Mouse (Mus musculus) granulocyte monocyte progenitor cell, adult 5-6 weeks (primary cell): Measurements from ENCODE around the gene Bpifb9b. TPM values are rescaled to one million over a fixed set of nuclear protein-coding genes. Genes with fewer than 3 reads are reported as not detected.
"Not testable (repeated sequence)": the region's sequence is repeated elsewhere in the genome, so short reads cannot be mapped to it uniquely, and the experiment has no call there.

Experiments
- ATAC-seq: replicated peaks from 2 replicates; pipeline ENCODE4 v1.8.0; 2016; ENCODE audit warnings: mild to moderate bottlenecking, moderate TSS enrichment, inconsistent platforms; ENCODE audit not compliant: poor library complexity, severe bottlenecking
- total RNA-seq, 2 experiments: library from RNA; stranded (forward) in 1 of 2; stranded (reverse) in 1 of 2; fragments of 200-712, 200-1000 nt in 1 of 2; fragments of >200 nt in 1 of 2; fragmentation: Nextera tagmentation in 1 of 2; gene quantifications; 2 replicates each; pipeline ENCODE4 v1.2.3; 2014 to 2017

Bpifb9b gene
- not detected in 2 replicates for total RNA-seq (2014; fragmentation: Nextera tagmentation)
- not detected in 2 replicates for total RNA-seq (2017)

DNA sequence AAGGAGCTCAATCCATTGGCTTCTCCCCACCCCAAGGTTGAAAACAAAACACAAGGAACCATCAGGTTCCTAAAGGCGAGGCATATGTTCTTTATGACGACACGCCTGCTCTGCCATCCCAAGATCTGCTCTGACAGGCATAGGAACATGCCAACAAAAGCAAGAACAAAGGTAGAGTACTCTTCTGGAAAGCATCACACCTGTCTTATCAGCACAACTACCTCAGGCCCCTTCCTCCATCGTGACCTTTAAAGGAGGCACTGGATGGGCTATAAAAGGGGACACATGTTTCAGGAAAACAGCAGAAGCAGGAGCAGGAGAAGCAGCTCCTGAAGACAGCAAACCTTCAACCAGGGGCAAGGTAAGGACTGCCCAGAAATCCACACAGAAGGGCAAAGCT lies at the start of gene Bpifb9b:
TSS of gene Bpifb9b (plus strand) at position 301 of the 400 bp plus-strand sequence.
- ATAC-seq = not testable (repeated sequence)

DNA sequence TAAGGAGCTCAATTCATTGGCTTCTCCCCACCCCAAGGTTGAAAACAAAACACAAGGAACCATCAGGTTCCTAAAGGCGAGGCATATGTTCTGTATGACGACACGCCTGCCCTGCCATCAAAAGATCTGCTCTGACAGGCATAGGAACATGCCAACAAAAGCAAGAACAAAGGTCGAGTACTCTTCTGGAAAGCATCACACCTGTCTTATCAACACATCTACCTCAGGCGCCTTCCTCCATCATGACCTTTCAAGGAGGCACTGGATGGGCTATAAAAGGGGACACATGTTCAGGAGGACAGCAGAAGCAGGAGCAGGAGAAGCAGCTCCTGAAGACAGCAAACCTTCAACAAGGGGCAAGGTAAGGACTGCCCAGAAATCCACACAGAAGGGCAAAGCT lies 49.5 kb upstream of the Bpifb9b start, which contains the start of gene Bpifb9a:
TSS of gene Bpifb9a (plus strand) at position 301 of the 400 bp plus-strand sequence.
- not testable (repeated sequence) for ATAC-seq

DNA sequence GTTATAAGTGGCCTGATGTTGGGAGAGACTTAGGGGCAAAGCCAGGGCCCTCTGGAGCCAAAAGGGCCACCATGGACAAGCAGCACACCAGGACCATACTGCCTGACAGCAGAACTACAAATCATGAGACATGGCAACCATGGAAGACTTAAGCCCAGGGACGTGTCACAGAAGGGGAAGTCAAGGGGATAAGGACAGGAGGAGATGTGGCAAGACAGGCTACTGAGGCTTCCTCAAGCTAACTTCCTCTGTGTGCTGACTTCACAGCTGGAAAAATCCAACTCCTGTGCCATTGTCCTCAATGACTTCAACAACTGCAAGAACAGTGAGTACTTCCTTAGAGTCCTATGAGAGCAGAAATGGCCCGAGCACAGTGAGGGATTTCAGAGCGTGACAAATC lies 42.6 kb upstream of the Bpifb9b start:
- ATAC-seq = peak; percentile 99

GRCm38 (mm10) chr2:154291866-154292265 lies 15.2 kb upstream of the Bpifb9b start:
- ATAC-seq = not testable (repeated sequence)

- no peak; the same call in 1 of the 2 replicates for ATAC-seq
Measured at GRCm38 (mm10) chr2:154292833-154293232, 14.2 kb upstream of the Bpifb9b start.

DNA sequence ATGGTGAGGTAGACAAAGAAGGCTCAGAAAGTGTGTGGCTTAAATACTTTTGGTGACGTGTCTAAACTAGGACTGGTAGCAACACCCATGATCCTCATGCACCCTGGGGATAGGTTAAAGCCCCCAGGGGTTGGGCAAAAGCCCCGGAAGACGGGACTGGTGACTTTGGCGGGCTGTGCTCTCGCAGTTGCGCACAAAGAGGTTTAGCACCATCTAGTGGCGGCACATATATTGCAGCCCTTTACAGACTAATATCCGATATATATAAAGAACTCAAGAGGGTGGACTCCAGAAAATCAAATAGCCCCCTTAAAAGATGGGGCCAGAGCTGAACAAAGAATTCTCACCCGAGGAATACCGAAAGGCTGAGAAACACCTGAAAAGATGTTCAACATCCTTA lies 12.3 kb upstream of the Bpifb9b start:
- peak; percentile 50; the same call in 1 of the 2 replicates for ATAC-seq

GRCm38 (mm10) chr2:154300496-154300895 lies 6.5 kb upstream of the Bpifb9b start:
- peak; percentile 96 for ATAC-seq

- ATAC-seq = no peak
Measured at GRCm38 (mm10) chr2:154301763-154302162, 5.3 kb upstream of the Bpifb9b start.

- ATAC-seq = peak; percentile 83
Measured at GRCm38 (mm10) chr2:154304604-154305003, 2.4 kb upstream of the Bpifb9b start.

GRCm38 (mm10) chr2:154313771-154314170 lies 6.7 kb downstream of the Bpifb9b start:
- ATAC-seq = peak; percentile 99

GRCm38 (mm10) chr2:154326852-154327251 lies 19.8 kb downstream of the Bpifb9b start:
- ATAC-seq = no peak

DNA sequence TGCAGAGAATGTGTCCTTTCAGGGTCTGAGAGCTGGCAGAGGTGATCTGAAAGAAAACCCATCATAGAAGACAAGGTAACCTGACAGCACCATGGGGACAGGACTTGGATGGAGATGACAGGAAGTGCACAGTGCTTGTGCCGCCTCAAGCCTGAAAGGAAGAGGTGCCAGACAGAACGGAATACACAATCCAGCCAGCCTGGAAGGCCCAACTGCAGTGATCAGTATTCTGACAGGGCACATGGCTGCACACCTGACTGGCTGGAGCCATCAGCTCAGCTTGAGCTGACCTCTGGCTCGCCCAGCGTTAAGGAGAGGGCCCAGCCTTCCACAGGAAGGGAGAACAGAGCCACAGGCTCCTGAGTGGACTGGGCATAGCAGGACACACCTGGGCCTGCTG lies 28.5 kb downstream of the Bpifb9b start:
- ATAC-seq = no peak

DNA sequence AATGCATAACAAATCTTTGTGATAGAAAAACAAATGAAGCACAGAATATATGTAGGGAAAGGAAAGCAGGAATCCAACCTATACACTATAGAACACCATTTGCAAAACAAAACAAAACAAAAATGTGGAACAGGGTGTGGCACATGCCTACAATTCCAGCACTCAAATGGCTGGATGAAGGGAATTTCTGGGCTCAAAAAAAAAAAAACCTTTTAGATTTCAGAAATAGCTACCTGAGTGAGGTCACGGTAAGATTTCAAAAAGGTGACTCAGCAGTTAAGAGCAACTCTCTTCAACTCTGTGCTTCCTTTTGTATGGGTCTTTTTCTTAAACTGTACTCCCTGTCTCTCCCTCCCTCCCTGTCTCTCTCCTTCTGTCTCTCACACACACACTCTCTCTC lies 31.1 kb downstream of the Bpifb9b start:
- ATAC-seq = no peak

DNA sequence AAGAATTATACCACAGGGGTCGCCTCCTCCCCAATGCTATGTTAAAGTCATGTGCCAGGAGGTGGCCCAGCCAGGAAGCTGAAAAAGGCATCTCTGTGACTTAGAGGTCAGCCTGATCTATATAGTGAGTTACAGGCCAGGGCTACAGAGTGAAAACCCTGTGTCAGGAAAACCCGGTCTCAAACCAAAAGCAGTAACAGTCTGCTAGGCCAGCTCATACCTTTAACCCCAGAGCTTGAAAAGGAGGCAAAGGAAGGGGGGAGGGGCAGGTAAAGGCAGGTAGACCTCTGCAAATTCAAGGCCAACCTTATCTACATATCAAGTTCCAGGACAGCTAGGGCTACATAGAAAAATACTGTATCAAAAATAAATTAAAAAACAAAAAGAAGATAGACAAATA lies 32.3 kb downstream of the Bpifb9b start:
- no peak for ATAC-seq

GRCm38 (mm10) chr2:154348152-154348551 lies 41.1 kb downstream of the Bpifb9b start:
- ATAC-seq = no peak

GRCm38 (mm10) chr2:154354000-154354425 lies 47.0 kb downstream of the Bpifb9b start:
- not testable (repeated sequence) for ATAC-seq

DNA sequence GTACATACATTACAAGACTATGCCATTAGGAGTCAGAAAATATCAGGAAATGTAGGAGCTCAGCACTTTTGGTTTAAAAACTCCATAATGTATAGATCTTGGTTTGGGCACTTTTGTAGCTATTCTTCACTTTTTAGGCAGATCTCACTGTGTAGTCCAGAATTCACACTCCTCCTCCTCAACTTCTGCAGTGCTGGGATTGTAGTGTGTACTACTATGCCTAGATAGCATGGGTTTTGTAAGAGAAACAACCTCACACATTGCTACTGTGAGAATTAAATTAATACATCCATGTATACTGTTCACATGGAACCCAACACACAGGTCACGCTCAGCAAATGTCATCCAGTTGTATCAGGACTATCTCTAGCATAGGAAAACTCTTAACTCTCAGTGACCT lies 60.5 kb downstream of the Bpifb9b start:
- ATAC-seq = no peak

Other genes with a start within 250 kb of the Bpifb9b start
- not detected in 2 replicates for gene Bpifa3, start 176.9 kb upstream of the Bpifb9b start, total RNA-seq (2014; fragmentation: Nextera tagmentation)
- gene Bpifa3, start 176.9 kb upstream of the Bpifb9b start, total RNA-seq (2017) = not detected in 2 replicates
- not detected in 2 replicates for gene Bpifa1, start 164.3 kb upstream of the Bpifb9b start, total RNA-seq (2014; fragmentation: Nextera tagmentation)
- not detected in 2 replicates for gene Bpifa1, start 164.3 kb upstream of the Bpifb9b start, total RNA-seq (2017)
- not detected in 2 replicates for gene Bpifa5, start 144.6 kb upstream of the Bpifb9b start, total RNA-seq (2014; fragmentation: Nextera tagmentation)
- gene Bpifa5, start 144.6 kb upstream of the Bpifb9b start, total RNA-seq (2017) = not detected in 2 replicates
- gene Bpifb1, start 116.4 kb upstream of the Bpifb9b start, total RNA-seq (2014; fragmentation: Nextera tagmentation) = not detected in 2 replicates
- gene Bpifb1, start 116.4 kb upstream of the Bpifb9b start, total RNA-seq (2017) = not detected in 2 replicates
- not detected in 2 replicates for gene Bpifb5, start 83.5 kb upstream of the Bpifb9b start, total RNA-seq (2014; fragmentation: Nextera tagmentation)
- 2.0 TPM in 1 of 2 replicates, not detected in the other for gene Bpifb5, start 83.5 kb upstream of the Bpifb9b start, total RNA-seq (2017)
- not detected in 2 replicates for gene Bpifb9a, start 49.4 kb upstream of the Bpifb9b start, total RNA-seq (2014; fragmentation: Nextera tagmentation)
- gene Bpifb9a, start 49.4 kb upstream of the Bpifb9b start, total RNA-seq (2017) = not detected in 2 replicates
- gene Cdk5rap1, start 65.8 kb downstream of the Bpifb9b start, total RNA-seq (2014; fragmentation: Nextera tagmentation) = 10.7 and 15.4 TPM in 2 replicates
- 15.6 and 16.1 TPM in 2 replicates for gene Cdk5rap1, start 65.8 kb downstream of the Bpifb9b start, total RNA-seq (2017)
- 0.56 TPM in 1 of 2 replicates, not detected in the other for gene Snta1, start 100.9 kb downstream of the Bpifb9b start, total RNA-seq (2014; fragmentation: Nextera tagmentation)
- gene Snta1, start 100.9 kb downstream of the Bpifb9b start, total RNA-seq (2017) = 0.04 TPM in 1 of 2 replicates, not detected in the other
- gene Cbfa2t2, start 129.3 kb downstream of the Bpifb9b start, total RNA-seq (2014; fragmentation: Nextera tagmentation) = 13.3 and 14.7 TPM in 2 replicates
- gene Cbfa2t2, start 129.3 kb downstream of the Bpifb9b start, total RNA-seq (2017) = 12.1 and 13.0 TPM in 2 replicates
- gene 1700003F12Rik, start 239.9 kb downstream of the Bpifb9b start, total RNA-seq (2014; fragmentation: Nextera tagmentation) = not detected in 2 replicates
- not detected in 2 replicates for gene 1700003F12Rik, start 239.9 kb downstream of the Bpifb9b start, total RNA-seq (2017)
- not detected in 2 replicates for gene Actl10, start 244.5 kb downstream of the Bpifb9b start, total RNA-seq (2014; fragmentation: Nextera tagmentation)
- gene Actl10, start 244.5 kb downstream of the Bpifb9b start, total RNA-seq (2017) = not detected in 2 replicates